ENCODE assay signal across 8 mouse cellular contexts in the genomic region with DNA sequence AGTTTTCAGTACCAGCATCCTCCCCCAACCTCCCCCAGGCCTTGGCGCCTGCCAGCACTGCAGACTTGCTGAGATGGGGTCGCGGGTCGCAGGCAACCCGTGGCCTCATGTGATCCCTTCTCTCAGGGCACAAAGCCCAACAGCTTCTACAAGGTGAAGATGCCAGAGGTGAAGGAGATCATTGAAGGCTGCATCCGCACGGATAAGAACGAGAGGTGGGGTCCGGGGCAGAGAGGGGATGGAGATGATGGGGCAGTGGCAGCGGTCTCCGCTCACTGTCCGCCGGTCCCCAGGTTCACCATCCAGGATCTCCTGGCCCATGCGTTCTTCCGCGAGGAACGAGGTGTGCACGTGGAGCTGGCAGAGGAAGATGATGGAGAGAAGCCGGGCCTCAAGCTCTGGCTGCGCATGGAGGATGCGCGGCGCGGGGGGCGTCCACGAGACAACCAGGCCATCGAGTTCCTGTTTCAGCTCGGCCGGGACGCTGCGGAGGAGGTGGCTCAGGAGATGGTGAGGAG. TPM values are rescaled to one million over a fixed set of nuclear protein-coding genes. Genes with fewer than 3 reads are reported as not detected.
DNase-seq lines count a peak whose midpoint lies in the region; ATAC-seq and TF ChIP-seq lines count a peak whose summit lies in the region.

No protein-coding gene starts in this region.

- no peaks in the 10 kb centered on the region for H3K36me3 ChIP-seq in embryonic facial prominence, embryonic 15.5 days
- no peaks in the 10 kb centered on the region for H3K36me3 ChIP-seq in limb, embryonic 12.5 days
- no peaks in the 10 kb centered on the region for H3K36me3 ChIP-seq in splenic B cell, adult 2 months (ENCODE audit: control insufficient read depth, insufficient read depth, low read length, poor library complexity, severe bottlenecking)

- no peak for ATAC-seq in embryonic facial prominence, embryonic 15.5 days (ENCODE audit: insufficient number of reproducible peaks, low FRiP score, low TSS enrichment, low read depth)
- ATAC-seq in limb, embryonic 12.5 days (ENCODE audit: insufficient number of reproducible peaks, insufficient read depth, low FRiP score, low TSS enrichment, low read depth): no peak
- no peak for ATAC-seq in cerebellum, adult (ENCODE audit: insufficient number of reproducible peaks, low FRiP score, low TSS enrichment)

- H3K27me3 ChIP-seq in embryonic facial prominence, embryonic 15.5 days: peaks cover 44% of the 10 kb centered on the region
- peaks cover 81% of the 10 kb centered on the region for H3K27me3 ChIP-seq in limb, embryonic 12.5 days
- H3K27me3 ChIP-seq in splenic B cell, adult 2 months (ENCODE audit: control insufficient read depth, insufficient read depth, low read length, poor library complexity, severe bottlenecking): peaks cover 3% of the 10 kb centered on the region

- peak overlapping the region; percentile 49 for H3K4me2 ChIP-seq in embryonic facial prominence, embryonic 15.5 days (replicated peaks)
- H3K4me2 ChIP-seq in limb, embryonic 12.5 days: peak overlapping the region; percentile 61

- WGBS in embryonic facial prominence, embryonic 15.5 days: 6% methylated on average over 31 of the region's 31 CpGs
- WGBS in limb, embryonic 12.5 days: 2% methylated on average over 31 of the region's 31 CpGs

- H3K4me1 ChIP-seq in embryonic facial prominence, embryonic 15.5 days: peaks cover 42% of the 10 kb centered on the region
- peaks cover 34% of the 10 kb centered on the region for H3K4me1 ChIP-seq in limb, embryonic 12.5 days (replicated peaks)

- TF ChIP-seq CTCF in layer of hippocampus, adult 2 months (conservative IDR thresholded peaks at IDR 0.05): no peak

- no peaks in the 10 kb centered on the region for H3K9me3 ChIP-seq in embryonic facial prominence, embryonic 15.5 days (replicated peaks)
- no peaks in the 10 kb centered on the region for H3K9me3 ChIP-seq in limb, embryonic 12.5 days

- H3K9ac ChIP-seq in embryonic facial prominence, embryonic 15.5 days: 0 out of 2 replicates have a peak overlapping the region, but pooled peaks have one; percentile 23
- peak overlapping the region; percentile 9; the same call in 1 of the 2 replicates for H3K9ac ChIP-seq in limb, embryonic 12.5 days (replicated peaks)

- no peak for DNase-seq in layer of hippocampus, adult 2 months (ENCODE audit: low spot score in 2 of 2)
- no peak for DNase-seq in layer of hippocampus, adult 18-20 months (ENCODE audit: low spot score in 2 of 2)
- peak; percentile 38 for DNase-seq in splenic B cell, adult 2 months (ENCODE audit: low read depth, low spot score)
- no peak for DNase-seq in cerebellum, adult 11-12 months
- no peak for DNase-seq in cerebellum, adult 9-10 months

- no peak overlapping the region for H3K27ac ChIP-seq in layer of hippocampus, adult 2 months
- H3K27ac ChIP-seq in embryonic facial prominence, embryonic 15.5 days (replicated peaks): no peak overlapping the region
- H3K27ac ChIP-seq in limb, embryonic 12.5 days: no peak overlapping the region

- peak overlapping the region; percentile 0; the same call in 1 of the 2 replicates for H3K4me3 ChIP-seq in layer of hippocampus, adult 2 months
- peak overlapping the region; percentile 33 for H3K4me3 ChIP-seq in embryonic facial prominence, embryonic 15.5 days (replicated peaks)
- peak overlapping the region; percentile 35 for H3K4me3 ChIP-seq in limb, embryonic 12.5 days (replicated peaks)

RNA-seq across cellular contexts. Expression of a gene that starts 4.6 kb away (rescaled TPM):
- total RNA-seq in layer of hippocampus, adult 2 months (2021): 10 to 100 TPM; 11.3 to 11.4 TPM
- total RNA-seq in layer of hippocampus, adult 18-20 months (2021): 10 to 100 TPM in 1 of 2 experiments, 1 to 10 TPM in 1; 9.8 to 10.4 TPM
- polyA plus RNA-seq in embryonic facial prominence, embryonic 15.5 days (2015; fragmentation: Nextera tagmentation; extraction: Ambion mirVana): 12.5 and 14.3 TPM in 2 replicates
- 9.4 and 12.4 TPM in 2 replicates for polyA plus RNA-seq in limb, embryonic 12.5 days (2016; fragmentation: Nextera tagmentation; extraction: Ambion mirVana)

RNA-seq across cellular contexts. Expression of a gene that starts 11.5 kb away (rescaled TPM):
- total RNA-seq in layer of hippocampus, adult 2 months (2021): 10 to 100 TPM; 68.8 to 69.4 TPM
- total RNA-seq in layer of hippocampus, adult 18-20 months (2021): 10 to 100 TPM; 61.8 to 65.6 TPM
- 122 and 133 TPM in 2 replicates for polyA plus RNA-seq in embryonic facial prominence, embryonic 15.5 days (2015; fragmentation: Nextera tagmentation; extraction: Ambion mirVana)
- polyA plus RNA-seq in limb, embryonic 12.5 days (2016; fragmentation: Nextera tagmentation; extraction: Ambion mirVana): 94.1 and 104 TPM in 2 replicates

RNA-seq across cellular contexts. Expression of a gene that starts 13.8 kb away (rescaled TPM):
- total RNA-seq in layer of hippocampus, adult 2 months (2021): under 1 TPM; 0.29 to 0.56 TPM
- total RNA-seq in layer of hippocampus, adult 18-20 months (2021): under 1 TPM; 0.30 to 0.47 TPM
- 1.1 and 1.9 TPM in 2 replicates for polyA plus RNA-seq in embryonic facial prominence, embryonic 15.5 days (2015; fragmentation: Nextera tagmentation; extraction: Ambion mirVana)
- 1.0 and 1.6 TPM in 2 replicates for polyA plus RNA-seq in limb, embryonic 12.5 days (2016; fragmentation: Nextera tagmentation; extraction: Ambion mirVana)

RNA-seq across cellular contexts. Expression of a gene that starts 13.9 kb away (rescaled TPM):
- 100 to 1,000 TPM in 1 of 2 experiments, 10 to 100 TPM in 1; 95.5 to 108 TPM for total RNA-seq in layer of hippocampus, adult 2 months (2021)
- 100 to 1,000 TPM; 102 to 103 TPM for total RNA-seq in layer of hippocampus, adult 18-20 months (2021)
- 160 and 165 TPM in 2 replicates for polyA plus RNA-seq in embryonic facial prominence, embryonic 15.5 days (2015; fragmentation: Nextera tagmentation; extraction: Ambion mirVana)
- polyA plus RNA-seq in limb, embryonic 12.5 days (2016; fragmentation: Nextera tagmentation; extraction: Ambion mirVana): 193 and 204 TPM in 2 replicates

RNA-seq across cellular contexts. Expression of a gene that starts 19.2 kb away (rescaled TPM):
- 10 to 100 TPM; 62.2 to 68.0 TPM for total RNA-seq in layer of hippocampus, adult 2 months (2021)
- 10 to 100 TPM; 62.2 to 72.8 TPM for total RNA-seq in layer of hippocampus, adult 18-20 months (2021)
- 138 and 139 TPM in 2 replicates for polyA plus RNA-seq in embryonic facial prominence, embryonic 15.5 days (2015; fragmentation: Nextera tagmentation; extraction: Ambion mirVana)
- 53.0 and 61.5 TPM in 2 replicates for polyA plus RNA-seq in limb, embryonic 12.5 days (2016; fragmentation: Nextera tagmentation; extraction: Ambion mirVana)
